Comparison of ENCODE assay signal across 19 mouse cellular contexts in genomic region chr16:36641830-36642695, GRCm38 (mm10). TPM values are rescaled to one million over a fixed set of nuclear protein-coding genes. Genes with fewer than 3 reads are reported as not detected.
"Had no signal": no experiment of that assay in that cellular context is flagged by ENCODE, and none has a peak within 500 bp of the region (broad histone marks: within the 10 kb centered on the region; RNA-seq: fewer than 3 reads in every experiment).

No protein-coding gene starts in this region.

- H3K27me3 ChIP-seq: limb, embryonic 13.5 days; liver, embryonic 12.5 days; liver, embryonic 15.5 days; midbrain, embryonic 12.5 days; midbrain, embryonic 15.5 days; neural tube, embryonic 12.5 days; neural tube, embryonic 15.5 days; stomach, embryonic 15.5 days had no signal

- H3K4me3 ChIP-seq: limb, embryonic 10.5 days; limb, embryonic 13.5 days; liver, embryonic 12.5 days; liver, embryonic 15.5 days; midbrain, embryonic 12.5 days; midbrain, embryonic 15.5 days; neural tube, embryonic 12.5 days; neural tube, embryonic 15.5 days; stomach, embryonic 15.5 days had no signal

- H3K9me3 ChIP-seq: limb, embryonic 10.5 days; limb, embryonic 13.5 days; liver, embryonic 12.5 days; liver, embryonic 15.5 days; midbrain, embryonic 12.5 days; midbrain, embryonic 15.5 days; neural tube, embryonic 12.5 days; neural tube, embryonic 15.5 days; stomach, embryonic 15.5 days had no signal

- H3K4me1 ChIP-seq: limb, embryonic 10.5 days; limb, embryonic 13.5 days; liver, embryonic 12.5 days; liver, embryonic 15.5 days; midbrain, embryonic 12.5 days; midbrain, embryonic 15.5 days; neural tube, embryonic 12.5 days; neural tube, embryonic 15.5 days; stomach, embryonic 15.5 days had no signal

- H3K9ac ChIP-seq: limb, embryonic 13.5 days; liver, embryonic 12.5 days; liver, embryonic 15.5 days; midbrain, embryonic 12.5 days; midbrain, embryonic 15.5 days; neural tube, embryonic 12.5 days; neural tube, embryonic 15.5 days; stomach, embryonic 15.5 days had no signal

- H3K4me2 ChIP-seq: limb, embryonic 13.5 days; liver, embryonic 12.5 days; liver, embryonic 15.5 days; midbrain, embryonic 12.5 days; midbrain, embryonic 15.5 days; neural tube, embryonic 12.5 days; neural tube, embryonic 15.5 days; stomach, embryonic 15.5 days had no signal

- ATAC-seq: intestine, postnatal 0 days; liver, embryonic 12.5 days; midbrain, embryonic 15.5 days had no signal

- H3K27ac ChIP-seq: limb, embryonic 10.5 days; limb, embryonic 13.5 days; liver, embryonic 12.5 days; liver, embryonic 15.5 days; macrophage; midbrain, embryonic 12.5 days; midbrain, embryonic 15.5 days; neural tube, embryonic 12.5 days; neural tube, embryonic 15.5 days; stomach, embryonic 15.5 days had no signal

- H3K36me3 ChIP-seq: limb, embryonic 10.5 days; limb, embryonic 13.5 days; liver, embryonic 12.5 days; liver, embryonic 15.5 days; midbrain, embryonic 12.5 days; midbrain, embryonic 15.5 days; neural tube, embryonic 12.5 days; neural tube, embryonic 15.5 days; stomach, embryonic 15.5 days had no signal

- DNase-seq: kidney, adult 2 months; kidney, postnatal 14 days; kidney, postnatal 4 days; liver; retina, postnatal 1 day; right cerebral cortex, postnatal 25 days; spleen, adult 18-20 months; thymus, postnatal 36 days had no signal

RNA-seq across cellular contexts. Expression of gene Ildr1, which starts 51.7 kb away (rescaled TPM):
- polyA plus RNA-seq: macrophage; midbrain, embryonic 12.5 days; neural tube, embryonic 12.5 days had no signal
